Mouse (Mus musculus) adrenal gland, postnatal 25 days (tissue): ENCODE data around the gene Ism2. TPM values are rescaled to one million over a fixed set of nuclear protein-coding genes. Genes with fewer than 3 reads are reported as not detected.
"Not testable (repeated sequence)": the region's sequence is repeated elsewhere in the genome, so short reads cannot be mapped to it uniquely, and the experiment has no call there.

Source experiments
- DNase-seq: peaks from one replicate; pipeline ENCODE4 v3.0.0; 2021; ENCODE audit warnings: mixed read lengths
- total RNA-seq: library from RNA; stranded (reverse); gene quantifications from 2 replicates; pipeline ENCODE4 v1.2.3, GENCODE M21; 2021

Gene Ism2
- total RNA-seq, 1 experiment from 2014 or later = not detected

- DNase-seq = no peak
These were observed 14.8 kb downstream of the Ism2 start for GRCm38 (mm10) chr12:87284726-87285125.

- DNase-seq = no peak
These were observed 15.2 kb downstream of the Ism2 start for GRCm38 (mm10) chr12:87284268-87284667.

- DNase-seq = no peak
These were observed 15.8 kb downstream of the Ism2 start for GRCm38 (mm10) chr12:87283706-87284105.

GRCm38 (mm10) chr12:87282743-87283142 lies 16.8 kb downstream of the Ism2 start:
- DNase-seq = no peak

- DNase-seq = no peak
These were observed 17.7 kb downstream of the Ism2 start for GRCm38 (mm10) chr12:87281766-87282165.

- no peak for DNase-seq
These were observed 19.6 kb downstream of the Ism2 start for GRCm38 (mm10) chr12:87279879-87280278.

- no peak for DNase-seq
These were observed 20.2 kb downstream of the Ism2 start for GRCm38 (mm10) chr12:87279350-87279749.

- DNase-seq = peak; percentile 26
These were observed 21.3 kb downstream of the Ism2 start for GRCm38 (mm10) chr12:87278118-87278730.

GRCm38 (mm10) chr12:87277251-87277650 lies 22.3 kb downstream of the Ism2 start:
- DNase-seq = not testable (repeated sequence)

GRCm38 (mm10) chr12:87274853-87275831 lies 24.4 kb downstream of the Ism2 start:
- DNase-seq = no peak

- DNase-seq = peak; percentile 19
These were observed 31.8 kb downstream of the Ism2 start for GRCm38 (mm10) chr12:87267682-87268081.

GRCm38 (mm10) chr12:87266827-87267603 lies 32.5 kb downstream of the Ism2 start:
- no peak for DNase-seq

GRCm38 (mm10) chr12:87266108-87266826 lies 33.2 kb downstream of the Ism2 start, which contains the start of the genes Vipas39 and Ahsa1:
Vipas39 (minus strand) TSS chr12:87266256.
Ahsa1 (plus strand) TSS chr12:87266479.
- DNase-seq = peak; percentile 77

- DNase-seq = no peak
These were observed 34.1 kb downstream of the Ism2 start for GRCm38 (mm10) chr12:87265444-87265843.

GRCm38 (mm10) chr12:87260562-87260961 lies 38.9 kb downstream of the Ism2 start:
- DNase-seq = no peak

GRCm38 (mm10) chr12:87256629-87257028 lies 42.9 kb downstream of the Ism2 start:
- DNase-seq = no peak

GRCm38 (mm10) chr12:87253878-87254277 lies 45.6 kb downstream of the Ism2 start:
- no peak for DNase-seq

- no peak for DNase-seq
These were observed 49.3 kb downstream of the Ism2 start for GRCm38 (mm10) chr12:87250161-87250560.

- DNase-seq = no peak
These were observed 60.9 kb downstream of the Ism2 start, which contains the start of gene Noxred1 for GRCm38 (mm10) chr12:87238632-87239031. Noxred1 (minus strand) TSS chr12:87238732.

- no peak for DNase-seq
These were observed 62.5 kb downstream of the Ism2 start for GRCm38 (mm10) chr12:87236882-87237483.

- DNase-seq = no peak
These were observed 69.1 kb downstream of the Ism2 start for GRCm38 (mm10) chr12:87230379-87230895.
